Mouse (Mus musculus): Measurements from ENCODE around the gene Slc13a5.

GRCm38 (mm10) chr11:72281852-72282400 lies 14.9 kb upstream of the Slc13a5 start:
- TF ChIP-seq FLI1 (IDR thresholded peaks at IDR 0.05; ENCODE audit: low read length) (no peak), GATA1 (IDR thresholded peaks at IDR 0.05; ENCODE audit: borderline replicate concordance, low read length) (no peak)

Data from megakaryocyte, embryonic 14.5 days (primary cell).